Mouse (Mus musculus): Measurements from ENCODE around the gene Ccin. TPM values are rescaled to one million over a fixed set of nuclear protein-coding genes. Genes with fewer than 3 reads are reported as not detected.

Ccin gene
- polyA plus RNA-seq (2014; fragmentation: Nextera tagmentation; extraction: Ambion mirVana), result not detected in 2 replicates

GRCm38 (mm10) chr4:43983181-43983580, at the start of gene Ccin:
TSS of gene Ccin (plus strand) at chr4:43983483.
- H3K4me1 ChIP-seq (ENCODE audit: control insufficient read depth, insufficient read depth, low read length), result peaks cover 19% of the 10 kb centered on the region
- no peaks in the 10 kb centered on the region for H3K9me3 ChIP-seq (ENCODE audit: control insufficient read depth, low read length)
- H3K9ac ChIP-seq (ENCODE audit: low read depth, low read length), result peak within 1 kb of the TSS; percentile 65
- H3K4me3 ChIP-seq (ENCODE audit: low read depth, low read length), result peak within 1 kb of the TSS; percentile 38
- H3K4me2 ChIP-seq (ENCODE audit: low read depth, low read length), result peak within 1 kb of the TSS; percentile 69
- H3K36me3 ChIP-seq (ENCODE audit: control insufficient read depth, insufficient read depth, low read length), result no peaks in the 10 kb centered on the region
- no peak for ATAC-seq (ENCODE audit: low read depth)
- WGBS, result 68% methylated on average over 11 of the region's 11 CpGs
- H3K27ac ChIP-seq (replicated peaks; ENCODE audit: low read depth, low read length), result no peak within 1 kb of the TSS
- DNase-seq (ENCODE audit: low spot score), result no peak
- no peaks in the 10 kb centered on the region for H3K27me3 ChIP-seq (replicated peaks; ENCODE audit: control insufficient read depth, insufficient read depth, low read length)

- Histone ChIP-seq H3K9me3 (ENCODE audit: control insufficient read depth, low read length) (no peaks in the 10 kb centered on the region), H3K4me2 (ENCODE audit: low read depth, low read length) (no peak overlapping the region), H3K27me3 (replicated peaks; ENCODE audit: control insufficient read depth, insufficient read depth, low read length) (no peaks in the 10 kb centered on the region), H3K36me3 (ENCODE audit: control insufficient read depth, insufficient read depth, low read length) (peaks cover 62% of the 10 kb centered on the region), H3K4me1 (ENCODE audit: control insufficient read depth, insufficient read depth, low read length) (no peaks in the 10 kb centered on the region), H3K27ac (replicated peaks; ENCODE audit: low read depth, low read length) (no peak overlapping the region), H3K9ac (ENCODE audit: low read depth, low read length) (no peak overlapping the region), H3K4me3 (ENCODE audit: low read depth, low read length) (no peak overlapping the region)
- ATAC-seq (ENCODE audit: low read depth) (no peak), DNase-seq (ENCODE audit: low spot score) (no peak)
- 68% methylated on average over 4 of the region's 4 CpGs for WGBS
Observed at GRCm38 (mm10) chr4:43936186-43936585, 47.1 kb upstream of the Ccin start.

DNA sequence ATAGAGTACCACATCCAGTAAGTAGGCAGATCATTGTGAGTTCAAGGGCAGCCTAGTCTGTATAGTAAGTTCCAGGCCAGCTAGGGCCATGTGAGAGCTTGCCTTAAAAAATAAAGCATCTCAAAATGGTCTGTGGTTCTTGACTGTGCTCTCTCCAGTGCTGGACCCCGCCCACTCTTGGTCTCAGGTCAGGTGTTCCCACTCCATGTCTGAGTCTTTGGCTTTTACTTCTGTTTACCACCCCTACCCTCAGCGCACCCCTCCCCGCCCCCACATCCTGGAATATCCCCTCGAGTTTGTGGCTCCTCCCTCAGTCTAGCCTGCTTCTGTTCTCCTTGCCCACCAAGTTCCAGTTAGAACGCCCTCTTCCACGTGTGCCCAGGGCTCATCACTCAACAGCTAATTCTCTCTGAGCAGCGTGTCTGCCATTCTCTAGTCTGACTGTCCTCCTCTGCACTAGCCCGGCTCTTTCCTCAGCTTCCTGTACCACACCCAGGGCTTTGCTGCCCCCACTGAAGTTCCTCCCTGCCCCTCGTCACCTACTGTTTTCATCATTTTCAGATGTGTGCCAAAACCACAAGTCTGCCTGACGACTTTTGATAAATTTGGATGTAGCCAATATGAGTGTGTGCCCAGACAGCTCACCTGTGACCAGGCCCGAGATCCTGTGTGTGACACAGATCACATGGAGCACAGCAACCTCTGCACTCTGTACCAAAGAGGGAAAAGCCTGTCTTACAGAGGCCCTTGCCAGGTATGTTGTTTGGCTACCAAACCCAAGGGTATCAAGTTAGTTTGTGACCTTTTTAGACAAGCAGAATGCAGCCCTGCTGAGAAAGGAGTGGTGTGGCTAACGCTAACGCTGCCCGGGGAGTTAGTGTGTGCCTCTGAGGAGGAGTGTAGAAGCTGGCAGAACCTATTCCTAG, 46.3 kb upstream of the Ccin start:
- Histone ChIP-seq H3K4me1 (ENCODE audit: control insufficient read depth, insufficient read depth, low read length) (no peaks in the 10 kb centered on the region), H3K36me3 (ENCODE audit: control insufficient read depth, insufficient read depth, low read length) (peaks cover 58% of the 10 kb centered on the region), H3K27me3 (replicated peaks; ENCODE audit: control insufficient read depth, insufficient read depth, low read length) (no peaks in the 10 kb centered on the region), H3K4me3 (ENCODE audit: low read depth, low read length) (no peak overlapping the region), H3K9me3 (ENCODE audit: control insufficient read depth, low read length) (no peaks in the 10 kb centered on the region), H3K27ac (replicated peaks; ENCODE audit: low read depth, low read length) (no peak overlapping the region), H3K9ac (ENCODE audit: low read depth, low read length) (no peak overlapping the region; the same call in 1 of the 2 replicates), H3K4me2 (ENCODE audit: low read depth, low read length) (no peak overlapping the region)
- no peak for DNase-seq (ENCODE audit: low spot score)
- 76% methylated on average over 14 of the region's 14 CpGs for WGBS
- no peak for ATAC-seq (ENCODE audit: low read depth)

DNA sequence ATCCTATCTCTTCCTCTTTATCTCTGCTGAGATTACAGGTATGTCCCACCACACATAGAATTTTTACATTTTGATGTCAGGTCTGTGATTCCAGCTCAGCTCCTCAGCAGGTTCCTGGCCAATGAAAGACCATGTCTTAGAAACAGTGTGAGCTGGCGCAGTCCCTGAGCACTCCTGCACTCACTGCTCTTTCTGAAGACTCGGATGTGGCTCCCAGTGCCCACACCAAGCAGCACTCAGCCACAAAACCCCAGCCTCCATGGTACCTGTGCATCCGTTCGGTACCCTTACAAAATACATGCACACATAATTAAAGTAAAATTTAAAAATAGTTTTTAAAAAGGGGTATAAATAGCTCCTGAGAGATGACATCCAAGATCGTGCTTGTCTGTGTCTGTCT, 42.0 kb upstream of the Ccin start:
- Histone ChIP-seq H3K9me3 (ENCODE audit: control insufficient read depth, low read length) (no peaks in the 10 kb centered on the region), H3K4me1 (ENCODE audit: control insufficient read depth, insufficient read depth, low read length) (no peaks in the 10 kb centered on the region), H3K4me2 (ENCODE audit: low read depth, low read length) (no peak overlapping the region), H3K36me3 (ENCODE audit: control insufficient read depth, insufficient read depth, low read length) (peaks cover 68% of the 10 kb centered on the region), H3K27ac (replicated peaks; ENCODE audit: low read depth, low read length) (no peak overlapping the region), H3K9ac (ENCODE audit: low read depth, low read length) (no peak overlapping the region), H3K4me3 (ENCODE audit: low read depth, low read length) (no peak overlapping the region), H3K27me3 (replicated peaks; ENCODE audit: control insufficient read depth, insufficient read depth, low read length) (no peaks in the 10 kb centered on the region)
- WGBS, result 91% methylated on average over 5 of the region's 5 CpGs
- no peak for ATAC-seq (ENCODE audit: low read depth)
- no peak for DNase-seq (ENCODE audit: low spot score)

GRCm38 (mm10) chr4:43942421-43942820, 40.9 kb upstream of the Ccin start:
- ATAC-seq (ENCODE audit: low read depth), result no peak
- Histone ChIP-seq H3K9ac (ENCODE audit: low read depth, low read length) (no peak overlapping the region), H3K27ac (replicated peaks; ENCODE audit: low read depth, low read length) (no peak overlapping the region), H3K4me1 (ENCODE audit: control insufficient read depth, insufficient read depth, low read length) (no peaks in the 10 kb centered on the region), H3K27me3 (replicated peaks; ENCODE audit: control insufficient read depth, insufficient read depth, low read length) (no peaks in the 10 kb centered on the region), H3K9me3 (ENCODE audit: control insufficient read depth, low read length) (no peaks in the 10 kb centered on the region), H3K4me3 (ENCODE audit: low read depth, low read length) (no peak overlapping the region), H3K4me2 (ENCODE audit: low read depth, low read length) (no peak overlapping the region), H3K36me3 (ENCODE audit: control insufficient read depth, insufficient read depth, low read length) (peaks cover 65% of the 10 kb centered on the region)
- WGBS, result 85% methylated on average over 8 of the region's 8 CpGs
- DNase-seq (ENCODE audit: low spot score), result no peak

DNA sequence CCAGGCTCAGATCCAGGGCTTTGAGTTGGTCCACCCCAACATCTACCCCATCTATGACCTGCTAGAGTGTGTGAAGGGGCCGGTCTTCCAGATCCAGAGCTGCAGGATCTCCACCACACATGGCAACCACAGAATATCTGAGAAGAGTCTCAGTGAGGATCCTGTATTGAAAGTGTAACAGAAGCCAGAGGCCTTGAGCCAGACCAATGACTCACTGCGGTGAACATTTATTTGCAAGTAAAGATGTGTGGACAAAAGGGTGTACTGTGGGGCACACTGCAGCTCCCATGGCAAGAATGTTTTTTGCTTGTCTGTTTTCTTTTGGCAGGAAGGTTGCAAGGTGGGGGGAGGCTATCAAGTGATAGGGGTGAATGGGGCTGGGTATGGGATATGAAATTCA, 35.7 kb upstream of the Ccin start:
- ATAC-seq (ENCODE audit: low read depth), result no peak
- Histone ChIP-seq H3K4me3 (ENCODE audit: low read depth, low read length) (no peak overlapping the region), H3K4me1 (ENCODE audit: control insufficient read depth, insufficient read depth, low read length) (no peaks in the 10 kb centered on the region), H3K27ac (replicated peaks; ENCODE audit: low read depth, low read length) (no peak overlapping the region), H3K9me3 (ENCODE audit: control insufficient read depth, low read length) (no peaks in the 10 kb centered on the region), H3K27me3 (replicated peaks; ENCODE audit: control insufficient read depth, insufficient read depth, low read length) (no peaks in the 10 kb centered on the region), H3K9ac (ENCODE audit: low read depth, low read length) (no peak overlapping the region), H3K36me3 (ENCODE audit: control insufficient read depth, insufficient read depth, low read length) (peaks cover 26% of the 10 kb centered on the region; the same call in 1 of the 2 replicates), H3K4me2 (ENCODE audit: low read depth, low read length) (no peak overlapping the region)
- 95% methylated on average over 2 of the region's 2 CpGs for WGBS
- DNase-seq (ENCODE audit: low spot score), result no peak

GRCm38 (mm10) chr4:43957292-43957845, 25.9 kb upstream of the Ccin start, which contains the start of gene Glipr2:
TSS of gene Glipr2 (plus strand) at chr4:43957401.
- 0% methylated on average over 12 of the region's 45 CpGs for WGBS
- ATAC-seq (ENCODE audit: low read depth), result peak; percentile 93
- H3K4me3 ChIP-seq (ENCODE audit: low read depth, low read length), result peak within 1 kb of the TSS; percentile 74

DNA sequence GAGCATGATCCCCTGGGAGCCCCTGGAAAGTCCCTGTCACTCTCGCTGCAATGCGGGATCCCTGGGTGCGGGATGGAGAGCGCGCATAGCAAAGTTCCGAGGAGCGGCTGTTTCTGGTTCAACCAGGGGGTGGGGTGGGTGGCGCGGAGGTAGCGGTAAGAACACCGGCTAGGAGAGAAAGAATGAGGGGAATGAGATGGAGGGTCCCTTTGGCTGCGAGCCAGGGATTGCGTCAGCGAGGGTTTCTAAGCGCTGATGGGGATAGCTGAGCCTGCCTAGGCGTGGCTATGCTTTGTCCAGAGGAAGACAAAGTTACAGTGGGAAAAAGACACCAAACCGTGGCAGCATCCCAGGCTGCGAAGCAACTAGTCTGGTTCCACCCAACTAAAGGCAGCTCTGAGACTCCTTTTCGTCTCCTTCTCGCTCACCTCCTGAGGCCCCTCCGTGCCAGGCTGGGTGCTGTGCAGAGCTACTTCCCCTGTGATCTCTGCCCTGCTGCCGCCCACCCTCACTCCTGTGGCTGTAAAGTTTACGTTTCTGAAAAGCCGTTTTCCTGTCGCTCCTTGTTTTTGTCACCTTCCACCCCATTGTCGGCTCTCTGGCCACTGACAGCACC, 25.3 kb upstream of the Ccin start:
- peaks cover 11% of the 10 kb centered on the region; the same call in 1 of the 2 replicates for H3K4me1 ChIP-seq (ENCODE audit: control insufficient read depth, insufficient read depth, low read length)
- under 1% methylated on average over 26 of the region's 26 CpGs for WGBS
- no peaks in the 10 kb centered on the region for H3K9me3 ChIP-seq (ENCODE audit: control insufficient read depth, low read length)

More at GRCm38 (mm10) chr4:43957292-43957845, 25.9 kb upstream of the Ccin start, which contains the start of gene Glipr2:
- no peaks in the 10 kb centered on the region for H3K9me3 ChIP-seq (ENCODE audit: control insufficient read depth, low read length)
- H3K4me2 ChIP-seq (ENCODE audit: low read depth, low read length), result peak within 1 kb of the TSS; percentile 95
- peak; percentile 96 for DNase-seq (ENCODE audit: low spot score)
- peaks cover 11% of the 10 kb centered on the region; the same call in 1 of the 2 replicates for H3K4me1 ChIP-seq (ENCODE audit: control insufficient read depth, insufficient read depth, low read length)
- no peaks in the 10 kb centered on the region for H3K36me3 ChIP-seq (ENCODE audit: control insufficient read depth, insufficient read depth, low read length)
- peak within 1 kb of the TSS; percentile 89 for H3K27ac ChIP-seq (replicated peaks; ENCODE audit: low read depth, low read length)
- H3K27me3 ChIP-seq (replicated peaks; ENCODE audit: control insufficient read depth, insufficient read depth, low read length), result no peaks in the 10 kb centered on the region
- peak within 1 kb of the TSS; percentile 76 for H3K9ac ChIP-seq (ENCODE audit: low read depth, low read length)

More for the DNA sequence above, 25.3 kb upstream of the Ccin start:
- Histone ChIP-seq H3K9ac (ENCODE audit: low read depth, low read length) (peak overlapping the region; percentile 76), H3K4me2 (ENCODE audit: low read depth, low read length) (peak overlapping the region; percentile 95), H3K27ac (replicated peaks; ENCODE audit: low read depth, low read length) (peak overlapping the region; percentile 89), H3K36me3 (ENCODE audit: control insufficient read depth, insufficient read depth, low read length) (no peaks in the 10 kb centered on the region), H3K4me3 (ENCODE audit: low read depth, low read length) (peak overlapping the region; percentile 74), H3K27me3 (replicated peaks; ENCODE audit: control insufficient read depth, insufficient read depth, low read length) (no peaks in the 10 kb centered on the region)
- ATAC-seq (ENCODE audit: low read depth) (peak; percentile 85), DNase-seq (ENCODE audit: low spot score) (peak; percentile 92)

Data from embryonic facial prominence, embryonic 14.5 days (tissue).